Mouse (Mus musculus): ENCODE measurements around the gene Cd109.

Cd109 gene

GRCm38 (mm10) chr9:78641386-78641785 lies 26.0 kb downstream of the Cd109 start:
- no peak for DNase-seq (ENCODE audit: low read depth, low spot score)

- peak; percentile 57 for DNase-seq (ENCODE audit: low read depth, low spot score)
Measured at GRCm38 (mm10) chr9:78646008-78646777, 30.8 kb downstream of the Cd109 start.

GRCm38 (mm10) chr9:78648641-78649040 lies 33.3 kb downstream of the Cd109 start:
- DNase-seq (ENCODE audit: low read depth, low spot score), result no peak

GRCm38 (mm10) chr9:78649398-78649797 lies 34.1 kb downstream of the Cd109 start:
- no peak for DNase-seq (ENCODE audit: low read depth, low spot score)

GRCm38 (mm10) chr9:78657564-78657963 lies 42.2 kb downstream of the Cd109 start:
- DNase-seq (ENCODE audit: low read depth, low spot score), result no peak

- DNase-seq (ENCODE audit: low read depth, low spot score), result no peak
Measured at GRCm38 (mm10) chr9:78671446-78671985, 56.2 kb downstream of the Cd109 start.

GRCm38 (mm10) chr9:78700691-78701090 lies 85.3 kb downstream of the Cd109 start:
- peak; percentile 52 for DNase-seq (ENCODE audit: low read depth, low spot score)

- DNase-seq (ENCODE audit: low read depth, low spot score), result no peak
Measured at GRCm38 (mm10) chr9:78702509-78703239, 87.3 kb downstream of the Cd109 start.

- no peak for DNase-seq (ENCODE audit: low read depth, low spot score)
Measured at GRCm38 (mm10) chr9:78720888-78721798, 105.8 kb downstream of the Cd109 start.

GRCm38 (mm10) chr9:78731931-78732330 lies 116.6 kb downstream of the Cd109 start:
- no peak for DNase-seq (ENCODE audit: low read depth, low spot score)

- DNase-seq (ENCODE audit: low read depth, low spot score), result no peak
Measured at GRCm38 (mm10) chr9:78735519-78735918, 120.2 kb downstream of the Cd109 start.

- no peak for DNase-seq (ENCODE audit: low read depth, low spot score)
Measured at GRCm38 (mm10) chr9:78742012-78742411, 126.7 kb downstream of the Cd109 start.

GRCm38 (mm10) chr9:78750246-78750645 lies 134.9 kb downstream of the Cd109 start:
- no peak for DNase-seq (ENCODE audit: low read depth, low spot score)

Measured in embryo, embryonic 11.5 days (tissue).